Mouse (Mus musculus) liver, embryonic 14.5 days (tissue): ENCODE results near the gene Hc. TPM values are rescaled to one million over a fixed set of nuclear protein-coding genes. Genes with fewer than 3 reads are reported as not detected.

Source experiments
- ATAC-seq: fragments of 200-750 bp; cut with Nextera tagmentation; 2 replicates; pipeline ENCODE4 v1.8.0; 2017; ENCODE audit warnings: moderate number of reproducible peaks, mild to moderate bottlenecking, moderate library complexity; ENCODE audit not compliant: insufficient read depth
- DNase-seq, 3 experiments: peaks; one replicate each; pipeline ENCODE4 v3.0.0-alpha.2; 2012 to 2013; ENCODE audit warnings: low read depth in 3 of 3, low spot score in 3 of 3
- H3K27ac ChIP-seq: fragments of 300-500 bp; sonication (generic); 2 replicates; pipeline ENCODE4 v1.5.1; 2014; ENCODE audit warnings: moderate library complexity, mild to moderate bottlenecking, control low read depth, inconsistent platforms
- H3K27me3 ChIP-seq: fragments of 300-500 bp; sonication (generic); 2 replicates; pipeline ENCODE4 v1.6.1; 2014; ENCODE audit warnings: mild to moderate bottlenecking, low read length, moderate library complexity; ENCODE audit not compliant: control insufficient read depth, insufficient read depth
- H3K36me3 ChIP-seq: fragments of 300-500 bp; sonication (generic); replicated peaks from 2 replicates; pipeline ENCODE4 v1.6.1; 2014; ENCODE audit warnings: low read depth; ENCODE audit not compliant: control insufficient read depth, insufficient read depth
- H3K4me1 ChIP-seq, 2 experiments: fragments of 200-500 bp in 1 of 2; fragments of 300-500 bp in 1 of 2; sonication (generic) in 1 of 2; replicated peaks; 2 replicates each; pipeline ENCODE4 v1.6.1; 2012 to 2014; ENCODE audit warnings: antibody characterized with exemption in 1 of 2, inconsistent platforms in 1 of 2, low read length in 1 of 2; ENCODE audit not compliant: control insufficient read depth in 2 of 2, insufficient read depth in 2 of 2
- H3K4me2 ChIP-seq: fragments of 300-500 bp; sonication (generic); 2 replicates; pipeline ENCODE4 v1.6.1; 2014; ENCODE audit warnings: low read depth, mild to moderate bottlenecking, control low read depth, moderate library complexity
- H3K4me3 ChIP-seq, 2 experiments: fragments of 200-500 bp in 1 of 2; fragments of 300-500 bp in 1 of 2; sonication (generic) in 1 of 2; 2 replicates each; pipeline ENCODE4 v1.5.1; 2012 to 2014; ENCODE audit warnings: low read depth in 2 of 2, low read length in 2 of 2, mild to moderate bottlenecking in 2 of 2, control low read depth in 1 of 2, inconsistent platforms in 1 of 2, moderate library complexity in 1 of 2; ENCODE audit not compliant: insufficient read depth in 1 of 2
- H3K9ac ChIP-seq: fragments of 300-500 bp; sonication (generic); replicated peaks from 2 replicates; pipeline ENCODE4 v1.6.1; 2014; ENCODE audit warnings: mild to moderate bottlenecking, control low read depth, moderate library complexity
- H3K9me3 ChIP-seq: fragments of 300-500 bp; sonication (generic); 2 replicates; pipeline ENCODE4 v1.6.1; 2016; ENCODE audit warnings: low read length, mixed read lengths; ENCODE audit not compliant: control insufficient read depth
- CTCF ChIP-seq: IDR thresholded peaks from 2 replicates; pipeline ENCODE4 v1.5.1; 2016; ENCODE audit warnings: antibody characterized with exemption, low read depth, control low read depth
- EP300 ChIP-seq: IDR thresholded peaks from 2 replicates; pipeline ENCODE4 v1.6.1; 2016; ENCODE audit warnings: antibody characterized with exemption, low read depth
- WGBS: fragments of 180-500 bp; shearing (Covaris S2); extraction: QIAGEN DNeasy Blood & Tissue Kit; methylation state at CpG from one replicate; pipeline ENCODE4 v1.1.7; 2014; ENCODE audit not compliant: insufficient replicate concordance; 5-methylcytosine and 5-hydroxymethylcytosine counted together
- polyA plus RNA-seq, 2 experiments: library from polyadenylated mRNA; depleted of rRNA in 1 of 2; stranded (reverse) in 1 of 2; unstranded in 1 of 2; fragments of >200 nt; fragmentation: Nextera tagmentation in 1 of 2; extraction: Ambion mirVana in 1 of 2; gene quantifications; 2 replicates each; pipeline versions ENCODE4 v1.2.1 to v1.2.3; 2012 to 2014

The Hc gene
- polyA plus RNA-seq, 2 experiments, result 37.4 to 56.3 TPM

GRCm38 (mm10) chr2:34953018-34953417 is 108.2 kb downstream of the Hc start:
- TF ChIP-seq EP300 (no peak), CTCF (no peak)
- Histone ChIP-seq H3K4me3 (no peak overlapping the region), H3K4me2 (no peak overlapping the region), H3K27ac (no peak overlapping the region), H3K9me3 (no peaks in the 10 kb centered on the region), H3K9ac (no peak overlapping the region), H3K4me1 (no peaks in the 10 kb centered on the region), H3K27me3 (no peaks in the 10 kb centered on the region), H3K36me3 (no peaks in the 10 kb centered on the region)
- no peak for ATAC-seq
- WGBS, result 24% methylated on average over 4 of the region's 4 CpGs
- DNase-seq, result no peak

GRCm38 (mm10) chr2:34951469-34951868 is 109.8 kb downstream of the Hc start:
- Histone ChIP-seq H3K27me3 (no peaks in the 10 kb centered on the region), H3K4me3 (no peak overlapping the region), H3K36me3 (no peaks in the 10 kb centered on the region), H3K9me3 (no peaks in the 10 kb centered on the region), H3K4me2 (no peak overlapping the region), H3K4me1 (no peaks in the 10 kb centered on the region), H3K9ac (no peak overlapping the region), H3K27ac (no peak overlapping the region)
- no peak for ATAC-seq
- DNase-seq, result no peak
- no peak for TF ChIP-seq EP300
- TF ChIP-seq CTCF, result no peak

DNA sequence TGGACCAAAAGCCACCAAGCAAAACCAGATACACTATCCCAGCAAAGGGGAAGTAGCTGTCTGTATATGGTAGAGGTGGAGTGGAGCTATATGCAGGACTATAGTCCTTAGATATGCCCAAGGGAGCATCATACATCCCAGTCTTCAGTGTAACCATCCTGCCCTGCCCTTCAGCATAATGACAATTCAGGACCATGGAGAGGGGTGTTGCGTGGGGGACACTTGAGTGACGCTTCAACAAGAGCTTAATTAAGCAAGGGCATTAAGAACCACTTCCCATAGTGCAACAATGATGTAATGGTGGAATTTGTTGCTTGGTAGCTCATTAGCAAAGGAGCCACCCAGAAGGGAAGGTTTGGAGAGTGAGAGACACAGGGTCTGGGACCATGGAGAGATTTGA is 112.6 kb downstream of the Hc start:
- Histone ChIP-seq H3K4me3 (no peak overlapping the region), H3K4me2 (no peak overlapping the region), H3K36me3 (no peaks in the 10 kb centered on the region), H3K9ac (no peak overlapping the region), H3K27ac (no peak overlapping the region), H3K27me3 (no peaks in the 10 kb centered on the region), H3K9me3 (no peaks in the 10 kb centered on the region), H3K4me1 (no peaks in the 10 kb centered on the region; a peak in 1 of 4 replicates)
- TF ChIP-seq CTCF (no peak), EP300 (no peak)
- ATAC-seq, result no peak
- 14% methylated on average over 2 of the region's 2 CpGs for WGBS
- no peak for DNase-seq

GRCm38 (mm10) chr2:34946046-34946445 is 115.2 kb downstream of the Hc start:
- Histone ChIP-seq H3K27me3 (no peaks in the 10 kb centered on the region), H3K4me1 (no peaks in the 10 kb centered on the region; a peak in 1 of 4 replicates), H3K9me3 (no peaks in the 10 kb centered on the region), H3K4me3 (no peak overlapping the region), H3K27ac (no peak overlapping the region), H3K36me3 (no peaks in the 10 kb centered on the region), H3K4me2 (no peak overlapping the region), H3K9ac (no peak overlapping the region)
- DNase-seq, result no peak
- TF ChIP-seq CTCF, result no peak
- no peak for TF ChIP-seq EP300
- 39% methylated on average over 4 of the region's 4 CpGs for WGBS
- ATAC-seq, result no peak

- no peak for ATAC-seq
- no peak overlapping the region for H3K4me2 ChIP-seq
- 63% methylated on average over 4 of the region's 4 CpGs for WGBS
These were observed 115.7 kb downstream of the Hc start for GRCm38 (mm10) chr2:34945580-34945979.

More at GRCm38 (mm10) chr2:34945580-34945979, 115.7 kb downstream of the Hc start:
- H3K27me3 ChIP-seq, result no peaks in the 10 kb centered on the region
- H3K4me3 ChIP-seq, result no peak overlapping the region
- H3K27ac ChIP-seq, result no peak overlapping the region
- H3K4me1 ChIP-seq, result no peaks in the 10 kb centered on the region; a peak in 1 of 4 replicates
- TF ChIP-seq EP300, result no peak
- TF ChIP-seq CTCF, result no peak
- H3K9me3 ChIP-seq, result no peaks in the 10 kb centered on the region
- no peak for DNase-seq
- no peak overlapping the region for H3K9ac ChIP-seq
- H3K36me3 ChIP-seq, result no peaks in the 10 kb centered on the region
